Mouse (Mus musculus): ENCODE data around the gene Adk. TPM values are rescaled to one million over a fixed set of nuclear protein-coding genes. Genes with fewer than 3 reads are reported as not detected.

The Adk gene
- polyA plus RNA-seq, 1 experiment, result 18.5 TPM

DNA sequence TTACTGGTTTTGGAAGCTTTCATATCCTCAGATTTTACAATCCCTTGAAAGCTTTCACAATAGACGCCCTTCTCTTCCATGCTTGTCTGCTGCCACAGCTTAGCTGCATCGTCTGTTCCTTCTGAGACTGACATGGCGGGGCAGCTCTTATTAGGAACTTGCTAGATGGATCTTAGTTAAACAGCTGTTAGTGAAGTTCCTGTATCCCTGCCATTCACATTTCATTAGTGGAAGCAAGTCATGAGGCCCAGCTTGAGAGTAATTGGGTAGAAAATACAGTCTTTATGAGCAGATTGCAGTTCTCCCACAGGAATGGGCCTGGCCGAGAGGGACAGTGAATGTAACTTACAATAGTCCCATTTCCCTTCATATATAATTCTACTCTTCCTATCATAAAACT lies 356.5 kb downstream of the Adk start:
- WGBS, result 98% methylated on average over 4 of the region's 4 CpGs
- TF ChIP-seq POLR2A (IDR thresholded peaks at IDR 0.05; ENCODE audit: control insufficient read depth, extremely low read depth, insufficient read depth, low read length, poor library complexity), result no peak
- TF ChIP-seq CTCF (IDR thresholded peaks at IDR 0.05; ENCODE audit: borderline replicate concordance, control insufficient read depth, extremely low read depth, insufficient read depth, low read length, poor library complexity), result no peak

DNA sequence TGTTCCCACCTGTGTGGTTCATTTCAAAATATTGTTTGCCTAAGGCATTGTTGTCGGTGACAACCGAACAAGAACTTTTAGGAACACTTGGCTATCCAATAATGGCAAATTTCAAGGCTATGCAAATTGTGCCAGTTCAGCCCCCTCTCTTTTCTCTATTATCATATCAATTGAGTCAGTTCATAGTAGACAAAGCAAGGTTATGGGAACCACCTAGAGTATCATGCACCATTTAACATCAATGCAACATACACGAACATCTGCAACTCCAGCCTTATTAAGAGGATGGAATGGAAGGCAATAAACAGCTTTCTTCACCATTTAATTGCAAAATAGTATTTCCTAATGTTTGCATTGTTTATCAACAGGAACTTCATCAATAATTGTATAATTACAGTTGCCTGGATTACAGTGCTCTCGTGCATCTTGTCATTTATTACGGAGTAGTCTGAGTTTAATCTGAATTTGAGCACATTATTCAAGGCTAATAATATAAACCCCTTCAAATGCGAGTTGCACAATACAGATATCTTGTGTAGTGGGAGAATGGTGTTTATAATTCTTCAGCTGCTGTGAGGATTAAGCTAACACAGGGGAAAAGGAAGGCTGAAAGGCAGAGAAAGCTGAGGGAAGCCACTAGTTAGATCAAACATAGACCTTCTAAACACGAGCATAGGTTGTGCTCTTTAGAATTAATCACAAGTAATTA lies 358.5 kb downstream of the Adk start:
- no peaks in the 10 kb centered on the region for H3K27me3 ChIP-seq (ENCODE audit: control insufficient read depth, insufficient read depth, low read length)
- H3K4me3 ChIP-seq (ENCODE audit: control insufficient read depth, insufficient read depth, low read length), result no peak overlapping the region
- H3K36me3 ChIP-seq (ENCODE audit: control insufficient read depth, insufficient read depth, low read length), result no peaks in the 10 kb centered on the region
- no peaks in the 10 kb centered on the region for H3K4me1 ChIP-seq (replicated peaks; ENCODE audit: control insufficient read depth, insufficient read depth, low read length)
- DNase-seq, result no peak
- TF ChIP-seq CTCF (IDR thresholded peaks at IDR 0.05; ENCODE audit: borderline replicate concordance, control insufficient read depth, extremely low read depth, insufficient read depth, low read length, poor library complexity), result no peak
- H3K27ac ChIP-seq (ENCODE audit: control insufficient read depth, insufficient read depth, low read length), result no peak overlapping the region
- 95% methylated on average over 7 of the region's 7 CpGs for WGBS

More for the DNA sequence above, 356.5 kb downstream of the Adk start:
- no peak for DNase-seq
- H3K27me3 ChIP-seq (ENCODE audit: control insufficient read depth, insufficient read depth, low read length), result no peaks in the 10 kb centered on the region
- H3K27ac ChIP-seq (ENCODE audit: control insufficient read depth, insufficient read depth, low read length), result no peak overlapping the region
- no peaks in the 10 kb centered on the region for H3K36me3 ChIP-seq (ENCODE audit: control insufficient read depth, insufficient read depth, low read length)
- no peaks in the 10 kb centered on the region for H3K4me1 ChIP-seq (replicated peaks; ENCODE audit: control insufficient read depth, insufficient read depth, low read length)
- H3K4me3 ChIP-seq (ENCODE audit: control insufficient read depth, insufficient read depth, low read length), result no peak overlapping the region

DNA sequence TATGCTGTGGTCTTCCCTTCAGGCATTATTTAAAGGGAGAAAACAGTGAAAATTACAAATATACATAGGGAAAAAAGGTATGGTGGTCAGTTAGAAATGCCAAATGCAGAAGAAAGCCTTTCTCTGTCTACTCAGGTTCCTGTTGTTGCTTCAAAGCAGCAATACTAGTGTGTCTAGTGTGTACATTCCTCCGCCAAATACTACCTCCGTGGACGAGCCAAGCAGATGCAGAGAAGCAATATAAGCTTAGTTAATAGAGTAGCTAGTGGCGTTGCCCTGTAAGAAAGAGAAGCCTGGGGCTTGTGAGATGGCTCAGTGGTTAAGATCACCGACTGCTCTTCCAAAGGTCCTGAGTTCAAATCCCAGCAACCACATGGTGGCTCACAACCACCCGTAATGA lies 359.1 kb downstream of the Adk start:
- TF ChIP-seq CTCF (IDR thresholded peaks at IDR 0.05; ENCODE audit: borderline replicate concordance, control insufficient read depth, extremely low read depth, insufficient read depth, low read length, poor library complexity), result no peak
- TF ChIP-seq POLR2A (IDR thresholded peaks at IDR 0.05; ENCODE audit: control insufficient read depth, extremely low read depth, insufficient read depth, low read length, poor library complexity), result no peak
- Histone ChIP-seq H3K27me3 (ENCODE audit: control insufficient read depth, insufficient read depth, low read length) (no peaks in the 10 kb centered on the region), H3K4me3 (ENCODE audit: control insufficient read depth, insufficient read depth, low read length) (no peak overlapping the region), H3K36me3 (ENCODE audit: control insufficient read depth, insufficient read depth, low read length) (no peaks in the 10 kb centered on the region), H3K27ac (ENCODE audit: control insufficient read depth, insufficient read depth, low read length) (no peak overlapping the region), H3K4me1 (replicated peaks; ENCODE audit: control insufficient read depth, insufficient read depth, low read length) (no peaks in the 10 kb centered on the region)
- WGBS, result 97% methylated on average over 6 of the region's 6 CpGs
- no peak for DNase-seq

- Histone ChIP-seq H3K27me3 (ENCODE audit: control insufficient read depth, insufficient read depth, low read length) (no peaks in the 10 kb centered on the region), H3K36me3 (ENCODE audit: control insufficient read depth, insufficient read depth, low read length) (no peaks in the 10 kb centered on the region), H3K27ac (ENCODE audit: control insufficient read depth, insufficient read depth, low read length) (no peak overlapping the region), H3K4me1 (replicated peaks; ENCODE audit: control insufficient read depth, insufficient read depth, low read length) (no peaks in the 10 kb centered on the region), H3K4me3 (ENCODE audit: control insufficient read depth, insufficient read depth, low read length) (no peak overlapping the region)
- TF ChIP-seq CTCF (IDR thresholded peaks at IDR 0.05; ENCODE audit: borderline replicate concordance, control insufficient read depth, extremely low read depth, insufficient read depth, low read length, poor library complexity) (no peak), POLR2A (IDR thresholded peaks at IDR 0.05; ENCODE audit: control insufficient read depth, extremely low read depth, insufficient read depth, low read length, poor library complexity) (no peak)
- no peak for DNase-seq
- 92% methylated on average over 7 of the region's 7 CpGs for WGBS
Observed at GRCm38 (mm10) chr14:21418332-21418731, 366.0 kb downstream of the Adk start.

GRCm38 (mm10) chr14:21427369-21427768 lies 375.0 kb downstream of the Adk start:
- Histone ChIP-seq H3K27me3 (ENCODE audit: control insufficient read depth, insufficient read depth, low read length) (no peaks in the 10 kb centered on the region), H3K27ac (ENCODE audit: control insufficient read depth, insufficient read depth, low read length) (no peak overlapping the region), H3K4me1 (replicated peaks; ENCODE audit: control insufficient read depth, insufficient read depth, low read length) (no peaks in the 10 kb centered on the region), H3K4me3 (ENCODE audit: control insufficient read depth, insufficient read depth, low read length) (no peak overlapping the region), H3K36me3 (ENCODE audit: control insufficient read depth, insufficient read depth, low read length) (no peaks in the 10 kb centered on the region)
- TF ChIP-seq POLR2A (IDR thresholded peaks at IDR 0.05; ENCODE audit: control insufficient read depth, extremely low read depth, insufficient read depth, low read length, poor library complexity) (no peak), CTCF (IDR thresholded peaks at IDR 0.05; ENCODE audit: borderline replicate concordance, control insufficient read depth, extremely low read depth, insufficient read depth, low read length, poor library complexity) (no peak)
- no peak for DNase-seq
- 97% methylated on average over 7 of the region's 7 CpGs for WGBS

GRCm38 (mm10) chr14:21433415-21433814 lies 381.0 kb downstream of the Adk start:
- Histone ChIP-seq H3K27ac (ENCODE audit: control insufficient read depth, insufficient read depth, low read length) (no peak overlapping the region), H3K36me3 (ENCODE audit: control insufficient read depth, insufficient read depth, low read length) (no peaks in the 10 kb centered on the region), H3K27me3 (ENCODE audit: control insufficient read depth, insufficient read depth, low read length) (no peaks in the 10 kb centered on the region), H3K4me1 (replicated peaks; ENCODE audit: control insufficient read depth, insufficient read depth, low read length) (no peaks in the 10 kb centered on the region), H3K4me3 (ENCODE audit: control insufficient read depth, insufficient read depth, low read length) (no peak overlapping the region)
- TF ChIP-seq CTCF (IDR thresholded peaks at IDR 0.05; ENCODE audit: borderline replicate concordance, control insufficient read depth, extremely low read depth, insufficient read depth, low read length, poor library complexity), result no peak
- DNase-seq, result no peak
- WGBS, result 52% methylated on average over 4 of the region's 4 CpGs

- H3K27me3 ChIP-seq (ENCODE audit: control insufficient read depth, insufficient read depth, low read length), result no peaks in the 10 kb centered on the region
- TF ChIP-seq CTCF (IDR thresholded peaks at IDR 0.05; ENCODE audit: borderline replicate concordance, control insufficient read depth, extremely low read depth, insufficient read depth, low read length, poor library complexity), result no peak
- H3K27ac ChIP-seq (ENCODE audit: control insufficient read depth, insufficient read depth, low read length), result no peak overlapping the region
- DNase-seq, result no peak
- no peaks in the 10 kb centered on the region for H3K36me3 ChIP-seq (ENCODE audit: control insufficient read depth, insufficient read depth, low read length)
- WGBS, result 87% methylated on average over 5 of the region's 5 CpGs
- H3K4me1 ChIP-seq (replicated peaks; ENCODE audit: control insufficient read depth, insufficient read depth, low read length), result no peaks in the 10 kb centered on the region
- no peak overlapping the region for H3K4me3 ChIP-seq (ENCODE audit: control insufficient read depth, insufficient read depth, low read length)
Observed at GRCm38 (mm10) chr14:21433995-21434394, 381.6 kb downstream of the Adk start.

Measured in thymus, adult 2 months (tissue).